15 mouse cellular contexts compared by ENCODE assay signal in genomic region chr19:40508851-40509250, GRCm38 (mm10). TPM values are rescaled to one million over a fixed set of nuclear protein-coding genes. Genes with fewer than 3 reads are reported as not detected.
DNase-seq lines count a peak whose midpoint lies in the region; ATAC-seq and TF ChIP-seq lines count a peak whose summit lies in the region.
"Had no signal": no experiment of that assay in that cellular context is flagged by ENCODE, and none has a peak within 500 bp of the region (broad histone marks: within the 10 kb centered on the region; RNA-seq: fewer than 3 reads in every experiment).

No protein-coding gene starts in this region.

- no peak for DNase-seq in cerebellum, adult 2 months
- no peak for DNase-seq in cerebellum, postnatal 14 days
- DNase-seq in hindbrain, embryonic 11.5 days (ENCODE audit: low spot score), result no peak
- DNase-seq in splenic B cell, adult 2 months (ENCODE audit: low read depth, low spot score), result peak; percentile 33
- no peak for DNase-seq in left cerebral cortex, postnatal 10 days (ENCODE audit: extremely low spot score in 1 of 2, low spot score in 2 of 2)
- DNase-seq: cerebellum, adult 8-10 months; heart, adult 11 months; kidney, postnatal 10 days; right cerebral cortex, postnatal 14 days had no signal

- TF ChIP-seq POLR2A in cerebellum, adult 2 months (IDR thresholded peaks at IDR 0.05; ENCODE audit: borderline replicate concordance, insufficient read depth, low read length), result no peak

- ATAC-seq in hindbrain, embryonic 13.5 days (ENCODE audit: low FRiP score), result no peak
- ATAC-seq in hindbrain, embryonic 11.5 days (ENCODE audit: low FRiP score), result no peak
- no peak for ATAC-seq in neural tube, embryonic 13.5 days (ENCODE audit: low read depth)
- no peak for ATAC-seq in neural tube, embryonic 15.5 days (ENCODE audit: low FRiP score)

- no peaks in the 10 kb centered on the region for H3K27me3 ChIP-seq in cerebellum, adult 2 months (ENCODE audit: control insufficient read depth, insufficient read depth, low read length)
- no peaks in the 10 kb centered on the region for H3K27me3 ChIP-seq in hindbrain, embryonic 13.5 days
- no peaks in the 10 kb centered on the region for H3K27me3 ChIP-seq in hindbrain, embryonic 11.5 days (ENCODE audit: control insufficient read depth, insufficient read depth, low read length)
- no peaks in the 10 kb centered on the region for H3K27me3 ChIP-seq in neural tube, embryonic 13.5 days
- H3K27me3 ChIP-seq in neural tube, embryonic 15.5 days (replicated peaks), result no peaks in the 10 kb centered on the region
- H3K27me3 ChIP-seq in splenic B cell, adult 2 months (ENCODE audit: control insufficient read depth, insufficient read depth, low read length, poor library complexity, severe bottlenecking), result no peaks in the 10 kb centered on the region
- H3K27me3 ChIP-seq: lung, embryonic 15.5 days had no signal

- peaks cover 1% of the 10 kb centered on the region; the same call in 1 of the 2 replicates for H3K36me3 ChIP-seq in hindbrain, embryonic 13.5 days
- H3K36me3 ChIP-seq in hindbrain, embryonic 11.5 days (ENCODE audit: control insufficient read depth, insufficient read depth, low read length), result no peaks in the 10 kb centered on the region
- H3K36me3 ChIP-seq in neural tube, embryonic 13.5 days, result peaks cover 1% of the 10 kb centered on the region; the same call in 1 of the 2 replicates
- no peaks in the 10 kb centered on the region for H3K36me3 ChIP-seq in neural tube, embryonic 15.5 days
- H3K36me3 ChIP-seq in splenic B cell, adult 2 months (ENCODE audit: control insufficient read depth, insufficient read depth, low read length, poor library complexity, severe bottlenecking), result no peaks in the 10 kb centered on the region
- H3K36me3 ChIP-seq: limb, embryonic 10.5 days; lung, embryonic 15.5 days had no signal

- 38% methylated on average over 2 of the region's 2 CpGs for WGBS in cerebellum, adult 2 months
- WGBS in hindbrain, embryonic 13.5 days, result 56% methylated on average over 2 of the region's 2 CpGs
- WGBS in hindbrain, embryonic 11.5 days, result 50% methylated on average over 2 of the region's 2 CpGs
- WGBS in neural tube, embryonic 13.5 days, result 55% methylated on average over 2 of the region's 2 CpGs
- 38% methylated on average over 2 of the region's 2 CpGs for WGBS in neural tube, embryonic 15.5 days

- no peak for TF ChIP-seq CTCF in cerebellum, adult 2 months (IDR thresholded peaks at IDR 0.05; ENCODE audit: borderline replicate concordance, insufficient read depth, low read depth, low read length)

- H3K4me3 ChIP-seq in cerebellum, adult 2 months (replicated peaks; ENCODE audit: insufficient read depth, low read depth, low read length), result no peak overlapping the region
- no peak overlapping the region for H3K4me3 ChIP-seq in hindbrain, embryonic 13.5 days
- H3K4me3 ChIP-seq in hindbrain, embryonic 11.5 days (ENCODE audit: low read depth, low read length), result no peak overlapping the region
- no peak overlapping the region for H3K4me3 ChIP-seq in neural tube, embryonic 13.5 days
- H3K4me3 ChIP-seq in neural tube, embryonic 15.5 days (replicated peaks), result no peak overlapping the region
- H3K4me3 ChIP-seq: erythroblast, embryonic 14.5 days; limb, embryonic 10.5 days; lung, embryonic 15.5 days had no signal

- no peak overlapping the region for H3K9ac ChIP-seq in hindbrain, embryonic 13.5 days
- H3K9ac ChIP-seq in hindbrain, embryonic 11.5 days (ENCODE audit: low read depth, low read length), result no peak overlapping the region
- H3K9ac ChIP-seq in neural tube, embryonic 13.5 days, result no peak overlapping the region
- no peak overlapping the region for H3K9ac ChIP-seq in neural tube, embryonic 15.5 days (replicated peaks)
- H3K9ac ChIP-seq: lung, embryonic 15.5 days had no signal

- H3K9me3 ChIP-seq in hindbrain, embryonic 13.5 days, result no peaks in the 10 kb centered on the region
- no peaks in the 10 kb centered on the region for H3K9me3 ChIP-seq in hindbrain, embryonic 11.5 days (ENCODE audit: control insufficient read depth, low read length)
- no peaks in the 10 kb centered on the region for H3K9me3 ChIP-seq in neural tube, embryonic 13.5 days
- no peaks in the 10 kb centered on the region for H3K9me3 ChIP-seq in neural tube, embryonic 15.5 days (replicated peaks)
- H3K9me3 ChIP-seq: limb, embryonic 10.5 days; lung, embryonic 15.5 days had no signal

- no peak overlapping the region for H3K4me2 ChIP-seq in hindbrain, embryonic 13.5 days
- H3K4me2 ChIP-seq in hindbrain, embryonic 11.5 days (replicated peaks; ENCODE audit: low read depth, low read length), result no peak overlapping the region
- no peak overlapping the region for H3K4me2 ChIP-seq in neural tube, embryonic 13.5 days
- H3K4me2 ChIP-seq in neural tube, embryonic 15.5 days, result no peak overlapping the region
- H3K4me2 ChIP-seq: lung, embryonic 15.5 days had no signal

- peaks cover 11% of the 10 kb centered on the region for H3K4me1 ChIP-seq in cerebellum, adult 2 months (ENCODE audit: control insufficient read depth, insufficient read depth, low read length)
- peaks cover 30% of the 10 kb centered on the region for H3K4me1 ChIP-seq in hindbrain, embryonic 13.5 days (replicated peaks)
- no peaks in the 10 kb centered on the region for H3K4me1 ChIP-seq in hindbrain, embryonic 11.5 days (replicated peaks; ENCODE audit: control insufficient read depth, insufficient read depth, low read length)
- peaks cover 35% of the 10 kb centered on the region for H3K4me1 ChIP-seq in neural tube, embryonic 13.5 days (replicated peaks)
- peaks cover 37% of the 10 kb centered on the region for H3K4me1 ChIP-seq in neural tube, embryonic 15.5 days

- 0 out of 2 replicates have a peak overlapping the region, but pooled peaks have one; percentile 23 for H3K27ac ChIP-seq in cerebellum, adult 2 months (ENCODE audit: insufficient read depth, low read length)
- H3K27ac ChIP-seq in hindbrain, embryonic 13.5 days, result peak overlapping the region; percentile 36; the same call in 1 of the 2 replicates
- no peak overlapping the region for H3K27ac ChIP-seq in hindbrain, embryonic 11.5 days (ENCODE audit: low read depth, low read length)
- peak overlapping the region; percentile 19 for H3K27ac ChIP-seq in neural tube, embryonic 13.5 days (replicated peaks)
- no peak overlapping the region; the same call in 1 of the 2 replicates for H3K27ac ChIP-seq in neural tube, embryonic 15.5 days (replicated peaks)
- H3K27ac ChIP-seq: limb, embryonic 10.5 days; lung, embryonic 15.5 days had no signal

- intact Hi-C loops in left cerebral cortex, postnatal 10 days (cut with DNase I), result no loop called here

RNA-seq across cellular contexts. Expression of gene Sorbs1, which starts 4.7 kb away (rescaled TPM):
- 79.3 and 92.5 TPM in 2 replicates for polyA plus RNA-seq in cerebellum, adult 2 months (2012; rRNA removed)
- polyA plus RNA-seq in hindbrain, embryonic 13.5 days (2015; fragmentation: Nextera tagmentation; extraction: Ambion mirVana), result 96.3 and 100 TPM in 2 replicates
- polyA plus RNA-seq in hindbrain, embryonic 11.5 days (2014; fragmentation: Nextera tagmentation; extraction: Ambion mirVana), result 82.7 and 97.2 TPM in 2 replicates
- 105 and 117 TPM in 2 replicates for polyA plus RNA-seq in neural tube, embryonic 13.5 days (2015; fragmentation: Nextera tagmentation; extraction: Ambion mirVana)
- polyA plus RNA-seq in neural tube, embryonic 15.5 days (2015; fragmentation: Nextera tagmentation; extraction: Ambion mirVana), result 94.7 and 103 TPM in 2 replicates
- 100 to 1,000 TPM; 109 to 119 TPM for total RNA-seq in left cerebral cortex, postnatal 10 days (2021)

Comparison
In these comparisons a context has a peak if more than half of its experiments do, and no peak if none do; other contexts are left out.
1. H3K27ac ChIP-seq: peak in cerebellum, adult 2 months (single experiment), hindbrain, embryonic 13.5 days (single experiment) and neural tube, embryonic 13.5 days (single experiment); none in hindbrain, embryonic 11.5 days (single experiment) and neural tube, embryonic 15.5 days (single experiment).